Mouse (Mus musculus) layer of hippocampus, adult 6 months (tissue): Measurements from ENCODE around the gene 1810049J17Rik. TPM values are rescaled to one million over a fixed set of nuclear protein-coding genes. Genes with fewer than 3 reads are reported as not detected.

Experiments used
- long read RNA-seq, 2 experiments: library from polyadenylated mRNA; unstranded; transcript quantifications; one replicate each; pipeline ENCODE4 v2.0.0; 2019 to 2020
- polyA plus RNA-seq: library from polyadenylated mRNA; unstranded; fragments of <200 nt; fragmentation: Nextera tagmentation; gene quantifications from 2 replicates; pipeline ENCODE4 v1.2.3, GENCODE M21; 2021

Gene 1810049J17Rik
- polyA plus RNA-seq = 0.67 and 2.1 TPM in 2 replicates
- long read RNA-seq, experiment 1 = 0 reads
- long read RNA-seq, experiment 2 = 0 reads

DNA sequence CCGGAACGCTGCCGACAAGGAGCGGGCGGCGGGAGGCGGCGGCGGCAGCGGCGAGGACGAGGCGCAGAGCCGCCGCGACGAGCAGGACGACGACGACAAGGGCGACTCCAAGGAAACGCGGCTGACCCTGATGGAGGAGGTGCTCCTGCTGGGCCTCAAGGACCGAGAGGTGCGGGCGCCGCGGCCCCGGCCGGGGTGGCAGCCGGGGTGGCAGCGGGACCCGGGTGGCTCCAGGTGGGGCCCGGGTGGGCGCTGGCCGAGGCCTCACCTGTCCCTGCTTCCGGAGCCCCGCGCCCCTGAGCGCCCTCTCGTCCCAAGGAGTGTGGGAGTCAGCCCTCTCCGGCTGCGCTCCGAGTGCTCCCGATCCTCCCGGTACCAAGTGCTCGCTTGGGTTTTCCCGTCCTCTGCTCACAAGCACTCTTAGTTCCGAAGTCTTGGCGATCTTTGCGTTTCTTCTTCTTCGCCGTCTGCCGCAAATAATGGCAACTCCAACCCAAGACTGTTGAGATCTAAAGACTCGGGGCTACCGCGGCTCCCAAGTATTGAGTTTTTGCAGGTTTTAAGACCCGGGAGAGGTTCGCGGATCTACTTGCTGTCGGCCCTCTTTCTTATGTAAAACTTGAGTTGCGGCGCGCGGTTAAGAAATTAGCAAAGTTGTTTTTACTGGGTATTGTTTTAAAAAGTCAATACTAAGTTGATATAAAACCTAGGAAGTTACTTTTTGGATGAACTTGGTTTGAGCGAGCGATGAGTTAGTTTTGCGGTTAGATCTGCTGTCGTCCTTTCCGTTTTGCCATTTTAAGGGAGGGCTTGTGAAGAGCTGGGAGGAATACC, at the start of gene 1810049J17Rik:
TSS of gene 1810049J17Rik (minus strand) at position 112 of the 834 bp plus-strand sequence.

DNA sequence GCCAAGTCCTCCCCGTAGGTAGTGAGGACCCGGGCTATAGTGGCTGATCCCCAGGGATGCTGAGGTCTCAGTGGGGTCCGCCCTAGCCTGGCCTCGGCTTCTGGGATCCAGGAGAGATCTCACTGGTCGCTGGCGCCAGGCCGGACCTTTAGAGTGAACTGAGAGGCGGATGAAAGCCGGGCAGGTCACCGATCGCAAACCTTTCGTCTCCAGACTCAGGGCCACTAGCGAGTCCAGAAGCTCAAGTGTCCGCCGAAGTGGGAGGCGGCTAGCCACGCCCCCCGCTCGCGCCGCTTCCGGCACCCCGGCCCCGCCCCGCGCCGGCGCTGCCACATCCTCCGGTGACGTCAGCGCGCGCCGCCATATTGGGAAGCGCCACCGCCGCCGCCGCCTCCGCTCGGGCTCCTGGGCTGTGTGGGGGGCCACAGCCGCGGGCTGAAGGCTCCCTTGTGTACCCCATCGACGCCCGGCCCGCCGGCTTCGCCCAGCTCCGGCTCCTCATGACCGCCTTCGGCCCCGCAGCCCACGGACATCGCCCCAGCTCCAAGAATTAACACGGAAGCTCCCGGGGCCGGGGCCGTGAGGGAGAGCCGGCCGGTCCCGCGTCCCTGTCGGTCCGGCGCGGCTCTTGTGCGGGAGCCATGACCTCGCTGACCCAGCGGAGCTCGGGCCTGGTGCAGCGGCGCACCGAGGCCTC, 460 bp downstream of the 1810049J17Rik start, which contains the start of gene Golph3:
TSS of gene Golph3 (plus strand) at position 360 of the 697 bp plus-strand sequence.

Other genes starting within 250 kb of the 1810049J17Rik start
- 203 and 220 TPM in 2 replicates for gene Zfr, start 204.1 kb downstream of the 1810049J17Rik start, polyA plus RNA-seq
- gene Mtmr12, start 116.9 kb downstream of the 1810049J17Rik start, polyA plus RNA-seq = 14.7 and 15.6 TPM in 2 replicates
- gene Golph3, start 449 bp downstream of the 1810049J17Rik start, polyA plus RNA-seq = 26.1 and 26.7 TPM in 2 replicates